Mouse (Mus musculus) lung, postnatal 0 days (tissue): ENCODE measurements around the gene Dagla.

Experiments used
- CTCF ChIP-seq: IDR thresholded peaks from 2 replicates; pipeline ENCODE4 v1.5.1; 2016; ENCODE audit warnings: antibody characterized with exemption, mild to moderate bottlenecking
- EP300 ChIP-seq: IDR thresholded peaks from 2 replicates; pipeline ENCODE4 v1.6.1; 2016; ENCODE audit warnings: antibody characterized with exemption, mild to moderate bottlenecking, control low read depth

DNA sequence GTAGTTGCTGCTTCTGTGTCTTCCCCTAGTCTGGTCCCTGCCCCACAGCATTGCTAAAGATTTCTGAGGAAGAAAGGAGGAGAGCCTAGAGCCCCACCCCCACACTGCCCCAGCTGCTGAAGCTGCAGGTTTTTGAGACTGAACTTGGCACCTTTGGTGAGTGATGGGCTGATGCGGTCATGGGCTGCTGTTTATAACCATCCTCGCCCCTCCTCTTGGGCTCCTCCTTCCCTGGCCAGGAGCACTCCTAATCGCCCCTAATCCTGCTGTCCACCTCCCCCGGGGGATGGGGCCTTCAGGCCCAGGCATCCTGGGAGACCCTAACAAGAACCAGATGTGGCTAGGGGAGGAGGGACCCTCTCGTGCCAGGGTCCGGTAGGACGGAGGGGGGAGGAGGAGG lies 73.7 kb downstream of the Dagla start:
- TF ChIP-seq EP300 (no peak), CTCF (no peak)
